Mouse (Mus musculus): ENCODE measurements around the gene Rab33a.

Gene Rab33a

DNA sequence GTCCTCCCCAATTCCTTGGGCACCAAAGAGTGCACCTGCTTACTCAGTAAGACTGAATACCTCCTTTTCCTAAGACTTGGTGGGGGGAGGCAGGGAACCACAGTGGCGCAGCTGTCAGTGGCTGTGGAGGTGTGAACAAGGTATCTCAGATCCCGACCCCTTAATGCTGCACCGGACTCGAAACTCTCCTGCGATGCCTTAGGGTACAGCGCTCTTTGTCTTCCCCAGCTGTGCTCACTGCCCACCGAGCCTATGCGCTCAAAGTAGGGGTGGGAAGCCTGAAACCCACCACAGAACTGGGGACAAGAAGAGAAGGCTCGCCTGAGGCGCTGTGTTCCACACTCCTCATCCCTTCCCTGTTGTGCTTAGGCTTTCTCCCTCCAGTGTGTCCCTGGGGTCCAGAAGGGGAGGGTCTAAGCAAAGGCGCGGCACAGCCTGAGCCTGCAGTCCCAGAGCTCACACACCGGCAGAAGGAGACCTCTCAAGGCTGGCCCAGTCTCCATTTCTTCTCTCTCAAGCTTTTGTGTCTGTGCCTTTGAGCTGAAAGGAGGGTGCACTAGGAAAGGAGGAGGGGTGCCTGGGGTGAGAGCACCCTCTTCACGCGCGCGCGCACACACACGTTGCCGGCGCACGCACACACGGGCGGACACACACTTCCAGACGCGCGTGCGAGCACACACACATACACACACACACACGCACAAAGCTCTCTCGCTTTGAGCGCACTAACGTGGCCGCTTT, at the start of gene Rab33a:
Gene Rab33a, plus strand, starts transcription at position 478 of the 741 bp plus-strand sequence.
- no peak for DNase-seq (ENCODE audit: low read depth, low spot score)

- DNase-seq (ENCODE audit: low read depth, low spot score): no peak
Observed at GRCm38 (mm10) chrX:48481095-48481494, 38.0 kb upstream of the Rab33a start.

GRCm38 (mm10) chrX:48481687-48482086, 37.4 kb upstream of the Rab33a start:
- DNase-seq (ENCODE audit: low read depth, low spot score): no peak

DNA sequence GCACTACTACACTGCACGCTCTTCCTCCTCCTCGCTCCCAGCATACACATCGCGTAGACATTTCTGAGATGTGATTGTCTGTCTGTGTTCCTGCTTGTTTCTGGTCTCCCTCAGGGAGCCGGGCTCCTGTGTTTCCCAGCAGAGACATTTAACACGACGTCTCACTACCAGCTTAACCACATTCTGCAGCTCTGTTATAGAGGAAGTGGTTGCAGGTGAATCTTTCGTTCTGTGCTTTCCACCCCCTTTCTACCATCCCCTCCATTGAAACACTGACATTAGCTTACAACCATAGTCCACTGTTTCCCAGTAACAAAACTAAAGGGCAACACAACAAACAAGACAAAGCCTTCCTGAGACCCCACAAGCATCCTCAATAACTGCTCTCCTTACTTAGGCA, 25.3 kb upstream of the Rab33a start:
- no peak for DNase-seq (ENCODE audit: low read depth, low spot score)

GRCm38 (mm10) chrX:48513166-48513807, 5.8 kb upstream of the Rab33a start, which contains the start of gene Aifm1:
TSS of gene Aifm1 (minus strand) at chrX:48513563.
- DNase-seq (ENCODE audit: low read depth, low spot score): peak; percentile 82

DNA sequence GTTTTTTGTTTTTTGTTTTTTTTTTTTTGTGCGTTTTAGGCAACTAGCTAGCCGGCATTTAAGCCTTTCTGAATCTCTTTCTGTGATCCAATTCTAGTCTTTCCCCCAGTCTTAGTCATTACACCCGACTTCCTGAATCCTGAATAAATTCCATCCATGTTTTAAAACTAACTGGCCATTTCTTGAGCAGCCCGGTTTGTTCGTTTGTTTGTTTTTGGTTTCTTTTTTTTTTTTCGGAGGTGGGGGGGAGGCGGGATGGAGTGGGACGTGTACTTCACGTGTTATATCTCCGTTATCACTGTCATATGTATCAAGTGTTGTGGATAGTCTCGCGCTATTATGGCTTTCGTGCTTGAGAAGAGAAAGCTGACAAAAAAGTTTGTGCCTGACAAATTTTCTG, 5.3 kb upstream of the Rab33a start:
- DNase-seq (ENCODE audit: low read depth, low spot score): no peak

- DNase-seq (ENCODE audit: low read depth, low spot score): no peak
Observed at GRCm38 (mm10) chrX:48518211-48518807, 776 bp upstream of the Rab33a start.

- DNase-seq (ENCODE audit: low read depth, low spot score): no peak
Observed at GRCm38 (mm10) chrX:48519549-48520085, 532 bp downstream of the Rab33a start.

DNA sequence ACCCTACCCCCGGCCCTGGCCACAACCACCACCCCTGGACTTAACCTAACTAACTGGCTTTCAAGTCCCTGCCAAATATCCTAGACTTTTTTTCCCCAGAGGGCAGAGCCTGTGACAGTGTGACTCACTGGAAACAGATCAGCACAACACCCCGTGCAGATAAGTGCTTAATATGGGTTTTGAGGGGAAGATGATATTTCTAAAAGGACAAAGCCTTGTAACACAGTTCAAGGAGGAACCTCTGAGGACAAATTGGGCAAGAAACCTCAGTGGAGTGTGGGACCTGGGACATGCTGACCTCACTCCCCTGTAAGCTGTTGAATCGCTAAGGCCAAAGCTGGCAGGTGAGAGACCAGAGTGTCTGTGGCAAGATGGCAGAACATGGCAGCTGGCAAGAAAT, 2.6 kb downstream of the Rab33a start:
- DNase-seq (ENCODE audit: low read depth, low spot score): no peak

GRCm38 (mm10) chrX:48523512-48523911, 4.4 kb downstream of the Rab33a start:
- no peak for DNase-seq (ENCODE audit: low read depth, low spot score)

DNA sequence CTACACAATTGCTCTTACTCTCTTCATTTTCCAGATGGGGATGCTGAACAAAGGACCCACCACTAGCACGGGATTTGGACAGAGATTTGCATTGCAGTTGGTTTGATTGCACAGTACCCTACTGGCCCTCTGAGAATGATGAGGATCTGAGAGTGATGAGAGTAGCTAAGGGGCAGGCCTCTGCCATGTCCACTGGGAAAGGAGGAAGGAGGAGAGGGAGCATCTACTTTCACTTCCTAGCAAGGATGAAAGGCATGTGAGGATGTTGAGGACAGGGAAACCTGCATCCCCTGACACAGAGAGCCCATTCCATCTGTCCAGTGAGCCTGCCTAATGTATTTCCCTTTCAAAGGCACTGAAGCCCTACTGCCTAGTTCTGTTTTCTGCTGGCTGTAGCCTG, 6.2 kb downstream of the Rab33a start:
- DNase-seq (ENCODE audit: low read depth, low spot score): no peak

DNA sequence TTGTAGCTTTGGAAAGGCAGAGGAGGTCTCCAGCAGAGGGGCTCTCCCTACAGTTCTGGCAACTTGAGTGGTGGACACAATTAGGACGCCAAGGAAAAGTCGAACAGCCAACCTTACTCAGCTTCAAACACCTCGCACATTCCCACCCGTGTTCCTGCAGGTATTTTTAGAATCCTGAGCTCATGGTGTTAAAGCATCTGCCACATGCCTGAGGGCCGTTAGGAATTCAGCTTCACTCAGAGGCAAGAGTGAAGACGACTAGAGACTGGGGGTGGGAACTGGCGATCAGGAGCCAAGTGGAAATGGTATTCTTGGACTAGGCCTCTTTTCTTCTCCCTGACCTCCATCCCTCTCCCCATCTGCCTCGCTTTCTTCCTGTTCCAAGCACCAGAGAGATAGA, 6.8 kb downstream of the Rab33a start:
- no peak for DNase-seq (ENCODE audit: low read depth, low spot score)

GRCm38 (mm10) chrX:48526435-48526834, 7.3 kb downstream of the Rab33a start:
- DNase-seq (ENCODE audit: low read depth, low spot score): no peak

DNA sequence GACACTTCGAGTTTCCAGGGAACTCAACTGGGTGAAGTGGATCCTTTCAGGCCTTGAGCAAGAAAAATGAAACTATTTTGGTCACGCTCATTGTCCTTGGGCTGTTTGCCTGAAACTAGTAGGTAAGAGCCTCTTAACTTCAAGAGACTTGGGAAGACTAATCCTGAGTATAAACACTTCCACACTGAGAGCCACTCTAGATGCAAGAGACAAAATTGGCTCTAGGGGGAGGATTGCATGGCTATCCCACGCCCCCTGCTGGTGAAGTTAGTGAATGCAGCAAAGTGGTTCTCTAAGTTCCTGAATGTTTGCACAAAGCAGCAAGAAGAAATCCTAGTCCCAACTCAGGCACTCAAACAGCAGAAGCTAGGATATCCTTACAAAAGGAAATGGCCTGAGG, 13.1 kb downstream of the Rab33a start:
- DNase-seq (ENCODE audit: low read depth, low spot score): peak; percentile 41

All from embryo, embryonic 11.5 days (tissue).